Mouse (Mus musculus) CH12.LX (cell line): ENCODE measurements around the gene Ly6f. TPM values are rescaled to one million over a fixed set of nuclear protein-coding genes. Genes with fewer than 3 reads are reported as not detected.

ENCODE experiments used
- DNase-seq: peaks from one replicate; pipeline ENCODE4 v3.0.0-alpha.2; 2013; ENCODE audit errors: extremely low read depth
- H3K27ac ChIP-seq: 2 replicates; pipeline ENCODE4 v1.5.1; 2012; ENCODE audit warnings: low read depth, mild to moderate bottlenecking, control low read depth, moderate library complexity; ENCODE audit not compliant: insufficient read depth
- H3K27me3 ChIP-seq: replicated peaks from 2 replicates; pipeline ENCODE3; 2012; ENCODE audit warnings: inconsistent platforms
- H3K36me3 ChIP-seq, 2 experiments: replicated peaks in 1 of 2; 2 replicates each; pipeline versions ENCODE3 to v1.6.1; 2012; ENCODE audit warnings: inconsistent platforms in 1 of 2, low read length in 1 of 2, mild to moderate bottlenecking in 1 of 2, mixed read lengths in 1 of 2, moderate library complexity in 1 of 2; ENCODE audit not compliant: control insufficient read depth in 1 of 2, insufficient read depth in 1 of 2
- H3K4me1 ChIP-seq, 2 experiments: 2 replicates each; pipeline ENCODE4 v1.6.1; 2012; ENCODE audit warnings: inconsistent platforms in 1 of 2, moderate library complexity in 1 of 2; ENCODE audit not compliant: insufficient read depth in 2 of 2, control insufficient read depth in 1 of 2
- H3K4me2 ChIP-seq: 2 replicates; pipeline ENCODE4 v1.6.1; 2012; ENCODE audit warnings: low read depth, mild to moderate bottlenecking, control low read depth; ENCODE audit not compliant: poor library complexity, insufficient read depth, severe bottlenecking
- H3K4me3 ChIP-seq, 3 experiments: fragments of 150-350 bp in 1 of 3; sonication (generic) in 1 of 3; replicated peaks in 1 of 3; 2 replicates each; pipeline versions ENCODE3 to v1.5.1; 2011 to 2012; ENCODE audit warnings: low read depth in 2 of 3, low read length in 2 of 3, mild to moderate bottlenecking in 2 of 3, moderate library complexity in 2 of 3, control low read depth in 1 of 3, improper control_type of control experiment in 1 of 3, inconsistent platforms in 1 of 3, mixed read lengths in 1 of 3; ENCODE audit not compliant: poor library complexity in 1 of 3
- H3K79me2 ChIP-seq: replicated peaks from 2 replicates; pipeline ENCODE4 v1.6.1; 2012; ENCODE audit warnings: mild to moderate bottlenecking, moderate library complexity; ENCODE audit not compliant: control insufficient read depth, poor library complexity, insufficient read depth, severe bottlenecking; ENCODE audit errors: extremely low read depth
- H3K9ac ChIP-seq: 2 replicates; pipeline ENCODE4 v1.6.1; 2012; ENCODE audit warnings: low read depth, mild to moderate bottlenecking, control low read depth, moderate library complexity; ENCODE audit not compliant: insufficient read depth
- H3K9me3 ChIP-seq: replicated peaks from 2 replicates; pipeline ENCODE3; 2012; ENCODE audit warnings: low read length, inconsistent platforms, mixed read lengths
- BHLHE40 ChIP-seq: IDR thresholded peaks from 2 replicates; pipeline ENCODE4 v1.6.1; 2011; ENCODE audit warnings: mild to moderate bottlenecking, low read depth, low read length, improper control_type of control experiment
- CHD1 ChIP-seq: IDR thresholded peaks from 2 replicates; pipeline ENCODE4 v1.6.1; 2012; ENCODE audit warnings: low read depth, low read length, improper control_type of control experiment, inconsistent platforms
- CHD2 ChIP-seq: IDR thresholded peaks from 2 replicates; pipeline ENCODE4 v1.6.1; 2011; ENCODE audit warnings: low read length, improper control_type of control experiment
- E2F4 ChIP-seq: IDR thresholded peaks from 2 replicates; pipeline ENCODE4 v1.6.1; 2011; ENCODE audit warnings: low read depth, low read length, improper control_type of control experiment; ENCODE audit not compliant: insufficient replicate concordance
- ELF1 ChIP-seq: IDR thresholded peaks from 2 replicates; pipeline ENCODE4 v1.6.1; 2014; ENCODE audit warnings: low read depth, mild to moderate bottlenecking, inconsistent platforms, low read length, improper control_type of control experiment
- EP300 ChIP-seq: IDR thresholded peaks from 2 replicates; pipeline ENCODE4 v1.6.1; 2011; ENCODE audit warnings: low read length, improper control_type of control experiment
- ETS1 ChIP-seq: conservative IDR thresholded peaks from 2 replicates; pipeline ENCODE4 v1.6.1; 2012; ENCODE audit warnings: low read depth, mild to moderate bottlenecking, inconsistent platforms, low read length, improper control_type of control experiment, moderate library complexity
- HCFC1 ChIP-seq: IDR thresholded peaks from 2 replicates; pipeline ENCODE4 v1.6.1; 2012; ENCODE audit warnings: low read depth, mild to moderate bottlenecking, inconsistent platforms, low read length, improper control_type of control experiment
- JUN ChIP-seq: IDR thresholded peaks from 2 replicates; pipeline ENCODE4 v1.6.1; 2011; ENCODE audit warnings: low read depth, mild to moderate bottlenecking, low read length, improper control_type of control experiment, moderate library complexity; ENCODE audit not compliant: insufficient read depth
- KAT2A ChIP-seq: IDR thresholded peaks from 2 replicates; pipeline ENCODE4 v1.6.1; 2012; ENCODE audit warnings: low read length, improper control_type of control experiment, inconsistent platforms; ENCODE audit not compliant: insufficient replicate concordance
- MAX ChIP-seq: IDR thresholded peaks from 2 replicates; pipeline ENCODE4 v1.6.1; 2011; ENCODE audit warnings: low read length, improper control_type of control experiment
- MXI1 ChIP-seq: IDR thresholded peaks from 2 replicates; pipeline ENCODE4 v1.6.1; 2011; ENCODE audit warnings: mild to moderate bottlenecking, low read depth, low read length, improper control_type of control experiment
- NELFE ChIP-seq: IDR thresholded peaks from 2 replicates; pipeline ENCODE4 v1.6.1; 2011; ENCODE audit warnings: low read depth, low read length, improper control_type of control experiment
- PAX5 ChIP-seq: IDR thresholded peaks from 2 replicates; pipeline ENCODE4 v1.6.1; 2012; ENCODE audit warnings: low read length, inconsistent platforms, mixed read lengths
- POLR2AphosphoS2 ChIP-seq: IDR thresholded peaks from 2 replicates; pipeline ENCODE4 v1.6.1; 2011; ENCODE audit warnings: low read depth, low read length, improper control_type of control experiment
- RAD21 ChIP-seq: IDR thresholded peaks from 2 replicates; pipeline ENCODE4 v1.6.1; 2011; ENCODE audit warnings: low read depth, mild to moderate bottlenecking, low read length, improper control_type of control experiment, moderate library complexity
- SIN3A ChIP-seq: IDR thresholded peaks from 2 replicates; pipeline ENCODE4 v1.6.1; 2012; ENCODE audit warnings: low read length, improper control_type of control experiment, inconsistent platforms
- SMC3 ChIP-seq: IDR thresholded peaks from 2 replicates; pipeline ENCODE4 v1.6.1; 2011; ENCODE audit warnings: low read depth, low read length, improper control_type of control experiment
- TBP ChIP-seq: conservative IDR thresholded peaks from 2 replicates; pipeline ENCODE4 v1.6.1; 2011; ENCODE audit warnings: low read depth, low read length, improper control_type of control experiment
- TCF12 ChIP-seq: IDR thresholded peaks from 2 replicates; pipeline ENCODE4 v1.6.1; 2014; ENCODE audit warnings: low read depth, mild to moderate bottlenecking, inconsistent platforms, low read length, improper control_type of control experiment
- USF1 ChIP-seq: IDR thresholded peaks from 2 replicates; pipeline ENCODE4 v1.6.1; 2014; ENCODE audit warnings: low read depth, mild to moderate bottlenecking, inconsistent platforms, low read length, improper control_type of control experiment
- USF2 ChIP-seq: conservative IDR thresholded peaks from 2 replicates; pipeline ENCODE4 v1.6.1; 2011; ENCODE audit warnings: low read depth, low read length, improper control_type of control experiment
- ZC3H11A ChIP-seq: IDR thresholded peaks from 2 replicates; pipeline ENCODE4 v1.6.1; 2012; ENCODE audit warnings: low read depth, mild to moderate bottlenecking, inconsistent platforms, low read length, improper control_type of control experiment
- ZKSCAN1 ChIP-seq: IDR thresholded peaks from 2 replicates; pipeline ENCODE4 v1.6.1; 2012; ENCODE audit warnings: low read depth, inconsistent platforms, low read length, improper control_type of control experiment, borderline replicate concordance
- dilution Hi-C: fragments of 300-500 bp; cut with MboI; formaldehyde crosslinking; loops from 2 replicates; pipeline ENCODE4 v1.14.3; 2020; ENCODE audit warnings: low sequenced_read_pairs; ENCODE audit not compliant: extremely low pct_unique_long_range_greater_than_20kb, extremely low pct_ligation_motif_present
- in situ Hi-C: fragments of 300-500 bp; cut with MboI; formaldehyde crosslinking; loops from 3 replicates; pipeline ENCODE4 v1.14.3; 2019; ENCODE audit warnings: low sequenced_read_pairs, low pct_ligation_motif_present, low pct_unique_long_range_greater_than_20kb, mixed read lengths
- polyA plus RNA-seq: library from polyadenylated mRNA; unstranded; fragments of >175 nt; gene quantifications from 2 replicates; pipeline ENCODE4 v1.2.1, GENCODE M21; 2012; ENCODE audit warnings: low read depth; ENCODE audit not compliant: insufficient read length
- total RNA-seq, 2 experiments: library from RNA; depleted of rRNA; stranded (reverse); fragments of 300-350 nt in 1 of 2; fragments of >200 nt in 1 of 2; gene quantifications; 2 replicates each; pipeline ENCODE4 v1.2.3; 2012 to 2014

Gene Ly6f
- total and polyA plus RNA-seq, 3 experiments: not detected

GRCm38 (mm10) chr15:75270169-75270568 lies 1.9 kb downstream of the Ly6f start:
- Histone ChIP-seq H3K9ac (no peak overlapping the region), H3K36me3 (no peaks in the 10 kb centered on the region), H3K27ac (no peak overlapping the region), H3K27me3 (peaks cover 17% of the 10 kb centered on the region), H3K4me3 (no peak overlapping the region), H3K4me1 (peaks cover 0 to 4% of the 10 kb centered on the region in 2 experiments; a peak in 1 of 4 replicates), H3K4me2 (no peak overlapping the region), H3K79me2 (no peaks in the 10 kb centered on the region), H3K9me3 (no peaks in the 10 kb centered on the region)
- no peak for DNase-seq
- in situ Hi-C loops (loop anchor here (5.0 kb wide), 1 partner anchor 42 kb away; no protein-coding TSS in a partner anchor), dilution Hi-C loops (no loop called here)
- TF ChIP-seq MXI1 (no peak), MAX (no peak), EP300 (no peak), E2F4 (no peak), SMC3 (no peak), TBP (no peak), SIN3A (no peak), CHD2 (no peak), USF2 (no peak), USF1 (no peak), POLR2AphosphoS2 (no peak), NELFE (no peak), JUN (no peak), BHLHE40 (no peak), HCFC1 (no peak), ZKSCAN1 (no peak), TCF12 (no peak), PAX5 (no peak)

DNA sequence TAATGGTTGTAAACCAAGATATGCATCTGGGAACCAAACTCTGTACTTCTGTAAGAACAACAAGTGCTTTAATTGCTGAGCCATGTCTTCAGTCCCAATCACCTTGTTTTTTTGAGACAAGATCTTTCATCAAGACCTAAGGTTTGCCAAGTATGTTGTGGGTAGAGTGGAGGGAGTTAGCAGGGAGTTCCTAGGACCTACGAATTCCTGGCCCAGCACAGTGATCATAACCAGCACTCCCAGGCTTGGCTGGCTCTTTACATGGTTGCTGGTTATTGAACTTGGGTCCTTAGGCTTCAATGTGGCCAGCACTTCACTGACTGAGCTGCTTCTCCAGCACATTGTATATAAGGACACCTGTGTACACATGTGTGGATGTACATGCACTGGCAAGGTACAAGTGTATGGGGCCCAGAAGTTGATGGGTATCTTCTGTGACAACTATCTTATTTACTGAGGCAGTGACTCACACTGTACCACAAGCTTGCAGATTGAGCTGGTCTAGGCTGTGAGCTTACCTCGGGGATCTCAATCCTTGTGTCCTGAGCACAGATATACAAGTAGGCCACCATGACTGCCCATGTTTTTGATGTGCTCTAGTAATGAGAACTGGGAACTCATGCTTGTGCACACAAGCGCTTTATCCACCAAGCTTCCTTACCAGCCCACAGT lies 2.6 kb downstream of the Ly6f start:
- peaks cover 23% of the 10 kb centered on the region for H3K27me3 ChIP-seq
- no peak overlapping the region for H3K4me2 ChIP-seq
- DNase-seq: no peak
- H3K4me1 ChIP-seq: no peaks in the 10 kb centered on the region
- H3K9me3 ChIP-seq: no peaks in the 10 kb centered on the region
- no peak for TF ChIP-seq ELF1
- TF ChIP-seq E2F4: no peak
- TF ChIP-seq KAT2A: no peak
- TF ChIP-seq ZC3H11A: no peak
- TF ChIP-seq MXI1: no peak
- TF ChIP-seq CHD1: no peak
- TF ChIP-seq ZKSCAN1: no peak
- no peak for TF ChIP-seq HCFC1
- TF ChIP-seq SMC3: no peak
- no peak for TF ChIP-seq ETS1
- no peak for TF ChIP-seq TCF12
- TF ChIP-seq POLR2AphosphoS2: no peak
- TF ChIP-seq NELFE: no peak
- no peak for TF ChIP-seq RAD21
- no peak overlapping the region for H3K9ac ChIP-seq
- no peak overlapping the region for H3K27ac ChIP-seq
- in situ Hi-C loops: loop anchor here (5.0 kb wide), 1 partner anchor 41 kb away; no protein-coding TSS in a partner anchor
- H3K79me2 ChIP-seq: no peaks in the 10 kb centered on the region
- dilution Hi-C loops: no loop called here
- H3K4me3 ChIP-seq: no peak overlapping the region
- H3K36me3 ChIP-seq: no peaks in the 10 kb centered on the region
